Mouse (Mus musculus) liver, postnatal 0 days (tissue): Measurements from ENCODE around the gene Vps53.

Experiments used
- CTCF ChIP-seq: sonication (generic); IDR thresholded peaks from 2 replicates; pipeline ENCODE4 v1.5.1; 2016; ENCODE audit warnings: antibody characterized with exemption, low read depth
- EP300 ChIP-seq: IDR thresholded peaks from 2 replicates; pipeline ENCODE4 v1.6.1; 2016; ENCODE audit warnings: antibody characterized with exemption, low read depth, mild to moderate bottlenecking

GRCm38 (mm10) chr11:76180146-76180540 is 696 bp upstream of the Vps53 start:
- TF ChIP-seq CTCF (no peak), EP300 (no peak)
